Mouse (Mus musculus) CD8-positive naive resting alpha-beta T cell, adult 2 months (primary cell): ENCODE data around the gene Vmn2r26.
"Not testable (repeated sequence)": the region's sequence is repeated elsewhere in the genome, so short reads cannot be mapped to it uniquely, and the experiment has no call there.

Source experiments
- DNase-seq, 2 experiments: peaks; one replicate each; pipeline ENCODE4 v3.0.0; 2022; ENCODE audit warnings: low read depth in 2 of 2, low spot score in 2 of 2

Gene Vmn2r26

GRCm38 (mm10) chr6:124024268-124024667 is at the start of gene Vmn2r26:
Gene Vmn2r26 (plus strand): TSS chr6:124024568.
- not testable (repeated sequence) for DNase-seq

GRCm38 (mm10) chr6:124020841-124021240 is 3.5 kb upstream of the Vmn2r26 start:
- DNase-seq: no peak

GRCm38 (mm10) chr6:124048388-124048787 is 24.0 kb downstream of the Vmn2r26 start:
- DNase-seq: no peak

- DNase-seq: not testable (repeated sequence)
These were observed 29.2 kb downstream of the Vmn2r26 start for GRCm38 (mm10) chr6:124053611-124054010.

- DNase-seq: no peak
These were observed 78.0 kb downstream of the Vmn2r26 start for GRCm38 (mm10) chr6:124102334-124102733.
